Mouse (Mus musculus) common myeloid progenitor, adult 5-6 weeks (primary cell): ENCODE results near the gene Wdr26. TPM values are rescaled to one million over a fixed set of nuclear protein-coding genes. Genes with fewer than 3 reads are reported as not detected.

Experiments used
- total RNA-seq: library from RNA; stranded (forward); fragments of 200-1000, 187-1606 nt; gene quantifications from 2 replicates; pipeline ENCODE4 v1.2.3, GENCODE M21; 2017

Wdr26 gene
- total RNA-seq, 1 experiment from 2014 or later, result 107 TPM

Other genes starting within 250 kb of the Wdr26 start
- gene Ephx1, start 191.1 kb downstream of the Wdr26 start, total RNA-seq, result 1.1 TPM in 1 of 2 replicates, not detected in the other
- not detected in 2 replicates for gene 9130409I23Rik, start 160.8 kb downstream of the Wdr26 start, total RNA-seq
- 26.1 and 33.6 TPM in 2 replicates for gene Nvl, start 67.8 kb downstream of the Wdr26 start, total RNA-seq
- gene Cnih4, start 67.3 kb downstream of the Wdr26 start, total RNA-seq, result 85.3 and 85.6 TPM in 2 replicates
- gene Cnih3, start 140.6 kb upstream of the Wdr26 start, total RNA-seq, result 0.09 TPM in 1 of 2 replicates, not detected in the other